Mouse (Mus musculus) urinary bladder, postnatal 14 days (tissue): ENCODE results near the gene Acot12.

ENCODE experiments used
- DNase-seq: peaks from one replicate; pipeline ENCODE4 v3.0.0; 2021; ENCODE audit warnings: low spot score

The Acot12 gene

DNA sequence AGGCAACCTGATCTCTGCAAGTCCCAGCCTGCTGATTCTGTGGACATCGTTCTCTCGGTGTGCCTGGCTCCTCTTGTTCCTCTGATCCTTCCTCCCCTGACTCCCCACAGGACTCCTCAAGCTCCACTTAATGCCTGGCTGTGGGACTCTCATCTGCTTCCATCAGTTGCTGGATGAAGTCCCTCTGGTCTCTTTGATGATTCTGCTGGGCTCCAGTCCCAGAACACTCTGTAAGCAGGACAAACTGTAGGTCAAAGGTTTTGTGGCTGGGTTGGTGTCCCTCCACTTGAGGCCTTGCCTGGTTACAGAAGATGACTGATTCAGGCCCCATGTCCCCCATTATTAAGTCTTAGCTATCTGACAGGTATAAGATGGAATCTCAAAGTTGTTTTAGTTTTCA lies 84.8 kb downstream of the Acot12 start:
- DNase-seq = no peak

DNA sequence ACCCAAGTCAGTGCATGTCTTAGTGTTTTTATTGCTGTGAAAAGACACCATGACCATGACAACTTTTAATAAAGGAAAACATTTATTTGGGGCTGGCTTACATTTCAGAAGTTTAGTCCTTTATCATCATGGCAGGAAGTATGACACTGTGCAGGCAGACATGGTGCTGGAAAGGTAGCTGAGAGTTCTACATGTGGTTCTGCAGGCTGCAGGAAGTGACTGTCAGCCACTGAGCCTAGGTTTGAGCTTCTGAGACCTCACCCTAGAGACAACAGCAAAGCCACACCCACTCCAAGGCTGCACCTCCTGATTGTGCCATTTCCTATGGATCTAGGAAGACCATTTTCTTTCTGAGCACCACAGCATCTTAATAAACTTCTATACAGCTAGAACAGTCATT lies 86.6 kb downstream of the Acot12 start:
- DNase-seq = no peak
